Mouse (Mus musculus) spleen, adult 12 weeks (tissue): Measurements from ENCODE around the gene Gpr25.
A peak's percentile ranks its signal among the peaks of the same experiment; 100 is the strongest.

Source experiments
- DNase-seq: peaks from one replicate; pipeline ENCODE4 v3.0.0; 2022; ENCODE audit warnings: low spot score

Gpr25 gene

GRCm38 (mm10) chr1:136260635-136261238 lies at the start of gene Gpr25:
Gene Gpr25 (minus strand): TSS chr1:136260873.
- no peak for DNase-seq

GRCm38 (mm10) chr1:136309193-136309592 lies 48.5 kb upstream of the Gpr25 start:
- no peak for DNase-seq

GRCm38 (mm10) chr1:136306424-136306823 lies 45.8 kb upstream of the Gpr25 start:
- no peak for DNase-seq

- no peak for DNase-seq
Measured at GRCm38 (mm10) chr1:136293961-136294360, 33.3 kb upstream of the Gpr25 start.

- no peak for DNase-seq
Measured at GRCm38 (mm10) chr1:136289803-136290202, 29.1 kb upstream of the Gpr25 start.

GRCm38 (mm10) chr1:136277366-136277765 lies 16.7 kb upstream of the Gpr25 start:
- no peak for DNase-seq

GRCm38 (mm10) chr1:136268224-136268623 lies 7.6 kb upstream of the Gpr25 start:
- DNase-seq: no peak

DNA sequence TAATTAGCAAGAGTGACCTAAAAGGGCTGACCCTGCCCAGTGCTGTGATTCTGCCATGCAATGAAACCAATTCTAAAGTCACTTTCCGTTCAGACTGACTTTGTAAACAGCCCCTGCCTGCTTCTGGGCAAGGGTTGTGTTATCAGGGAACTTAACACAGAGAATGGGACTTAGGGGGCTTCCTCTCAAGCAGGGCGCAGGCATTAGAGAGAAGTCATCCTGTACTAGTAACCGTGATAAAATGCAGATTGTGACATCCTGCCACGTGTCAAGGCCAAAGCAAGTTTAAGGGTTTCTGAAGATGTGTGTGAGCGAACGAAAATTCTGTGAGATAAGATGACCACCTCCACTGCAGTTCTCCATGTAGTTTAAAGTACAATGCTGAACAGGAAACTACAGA lies 5.5 kb upstream of the Gpr25 start:
- DNase-seq: no peak

GRCm38 (mm10) chr1:136263355-136263754 lies 2.7 kb upstream of the Gpr25 start:
- DNase-seq: no peak

GRCm38 (mm10) chr1:136259893-136260634 lies 609 bp downstream of the Gpr25 start:
- no peak for DNase-seq

DNA sequence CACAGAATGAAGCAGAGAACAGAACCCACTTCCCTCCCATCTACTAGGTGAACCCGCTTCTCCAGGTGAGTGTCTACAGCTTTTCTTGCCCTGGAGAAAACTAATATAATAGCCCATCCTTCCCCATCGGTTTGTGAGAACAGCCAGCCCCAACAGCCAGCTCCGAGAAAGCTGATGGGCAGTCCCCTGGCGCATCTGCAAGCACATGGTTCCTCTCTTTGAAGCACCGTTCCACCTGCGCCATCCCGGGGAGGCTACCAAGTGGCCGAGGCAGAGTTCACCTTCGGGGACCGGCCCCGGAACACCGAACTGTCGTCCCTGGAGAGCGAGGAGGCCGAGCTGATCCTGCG lies 1.2 kb downstream of the Gpr25 start:
- DNase-seq: no peak

DNA sequence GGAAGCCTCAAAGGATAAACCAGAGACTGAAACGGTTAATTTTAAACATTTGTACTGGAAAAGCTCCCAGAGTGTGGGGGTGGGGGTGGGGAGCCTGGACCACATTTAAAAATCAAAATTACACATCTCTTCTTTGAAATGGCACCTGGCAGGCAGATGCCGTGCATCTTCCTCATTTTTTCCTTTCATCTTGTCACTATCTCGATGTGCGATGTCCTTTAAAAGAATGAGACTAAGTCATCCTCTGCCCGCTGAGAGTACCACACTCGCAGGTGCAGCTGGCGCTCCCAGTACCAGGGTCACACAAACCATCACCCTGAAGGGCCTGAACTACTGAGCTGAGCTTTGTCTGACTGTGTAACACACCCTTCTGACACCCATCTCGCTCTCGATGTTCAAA lies 2.2 kb downstream of the Gpr25 start:
- DNase-seq: no peak

DNA sequence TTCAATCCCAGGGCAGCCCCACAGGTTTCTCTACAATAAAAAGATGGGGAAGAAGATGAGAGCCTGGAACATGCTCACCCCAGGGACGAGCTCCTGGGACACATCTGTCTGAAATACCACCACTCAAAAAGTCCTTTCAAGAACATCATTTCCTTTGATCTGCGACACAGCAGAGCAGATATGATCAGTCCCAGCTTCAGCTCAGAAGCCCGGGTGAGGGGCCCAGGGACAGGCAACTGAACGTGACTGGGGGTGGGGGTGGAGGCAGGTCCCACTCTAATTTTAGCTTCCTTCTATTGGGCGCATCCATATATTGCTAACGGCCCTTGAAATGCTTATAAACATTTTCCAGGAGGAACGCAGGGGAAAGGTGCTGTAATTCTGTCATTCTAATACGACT lies 5.0 kb downstream of the Gpr25 start:
- DNase-seq: no peak

GRCm38 (mm10) chr1:136255174-136255573 lies 5.5 kb downstream of the Gpr25 start:
- no peak for DNase-seq

DNA sequence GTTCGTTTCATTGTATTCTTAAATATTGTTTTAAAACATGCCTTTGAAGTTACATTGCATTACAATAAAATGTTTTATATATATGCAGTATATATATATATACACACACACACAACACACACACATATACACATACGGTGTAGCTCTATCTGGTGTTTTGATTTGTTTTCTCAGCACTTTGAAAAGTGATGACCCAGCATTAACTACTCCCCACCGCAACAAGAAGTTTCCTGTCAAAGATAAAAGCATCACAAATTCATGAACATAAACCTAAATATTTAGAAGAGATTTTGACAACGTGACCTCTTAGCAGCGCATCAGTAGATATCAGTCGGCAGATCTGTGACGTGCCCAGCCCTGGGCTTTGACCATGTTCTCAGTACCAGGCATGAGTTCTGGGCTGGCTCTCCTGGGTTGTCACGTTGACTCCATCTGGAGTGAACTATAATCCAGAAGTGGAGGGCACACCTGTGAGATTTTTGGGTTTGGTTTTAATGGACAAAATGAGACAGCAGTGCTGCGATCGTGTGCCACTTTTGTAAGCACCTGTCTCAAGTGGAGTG lies 6.1 kb downstream of the Gpr25 start:
- no peak for DNase-seq

- no peak for DNase-seq
Measured at GRCm38 (mm10) chr1:136253472-136253871, 7.2 kb downstream of the Gpr25 start.

DNA sequence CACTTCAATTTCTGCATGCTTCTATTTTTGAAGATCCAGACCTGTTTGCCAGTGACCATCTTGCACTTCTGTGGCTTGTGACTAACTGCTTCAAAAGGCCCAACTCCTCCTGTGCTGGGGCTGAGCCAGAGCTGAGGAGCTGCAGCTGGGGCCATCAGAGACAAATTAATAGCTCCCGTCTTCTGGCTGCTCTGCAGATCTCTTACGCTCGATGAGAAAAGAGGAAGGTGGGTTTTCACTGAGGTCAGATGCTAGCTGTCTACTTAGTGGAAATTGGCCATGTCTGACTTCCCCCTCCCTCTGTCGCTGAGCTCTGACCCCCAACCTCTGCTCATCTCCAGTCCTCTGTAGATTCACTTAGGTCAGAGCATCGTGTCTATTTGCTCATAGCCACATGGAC lies 11.0 kb downstream of the Gpr25 start:
- no peak for DNase-seq

DNA sequence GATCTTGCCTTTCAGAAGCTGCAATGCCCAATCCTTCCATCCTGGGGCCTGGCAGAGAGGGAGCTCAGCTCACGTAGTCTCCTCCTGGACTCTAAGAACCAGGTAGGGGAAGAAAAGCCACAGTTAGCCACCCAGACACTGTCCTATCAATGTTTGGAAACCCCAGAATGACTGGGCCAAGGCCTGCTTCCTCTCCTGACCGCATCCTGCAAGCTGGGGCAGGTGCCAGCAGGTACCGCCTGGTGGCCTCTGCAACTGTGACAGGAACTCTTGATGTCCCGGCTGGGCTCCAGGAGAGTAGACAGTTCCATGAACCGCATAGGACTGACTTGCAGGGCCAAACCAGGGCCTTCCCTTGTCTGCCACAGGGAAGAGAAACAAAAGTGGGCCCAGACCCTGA lies 13.3 kb downstream of the Gpr25 start:
- no peak for DNase-seq

DNA sequence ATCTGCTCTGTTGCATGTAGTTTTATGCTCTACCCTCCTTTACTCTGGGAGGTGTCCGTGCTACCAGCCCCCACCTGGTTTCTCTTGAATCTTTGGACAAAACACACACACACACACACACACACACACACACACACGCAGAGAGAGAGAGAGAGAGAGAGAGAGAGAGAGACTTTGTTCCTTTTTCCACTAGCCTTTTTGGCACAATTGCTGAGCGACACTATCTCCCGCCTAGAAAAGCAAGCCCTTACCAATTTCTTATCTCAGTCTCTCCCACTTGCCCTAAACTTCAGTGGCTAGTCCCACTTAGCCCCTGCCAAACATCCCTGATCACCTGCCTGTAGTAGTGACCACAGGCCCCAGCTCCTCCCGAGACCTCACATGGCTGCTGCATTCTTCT lies 16.2 kb downstream of the Gpr25 start:
- DNase-seq: no peak

- no peak for DNase-seq
Measured at GRCm38 (mm10) chr1:136241801-136242200, 18.9 kb downstream of the Gpr25 start.

- DNase-seq: no peak
Measured at GRCm38 (mm10) chr1:136238495-136238894, 22.2 kb downstream of the Gpr25 start.

DNA sequence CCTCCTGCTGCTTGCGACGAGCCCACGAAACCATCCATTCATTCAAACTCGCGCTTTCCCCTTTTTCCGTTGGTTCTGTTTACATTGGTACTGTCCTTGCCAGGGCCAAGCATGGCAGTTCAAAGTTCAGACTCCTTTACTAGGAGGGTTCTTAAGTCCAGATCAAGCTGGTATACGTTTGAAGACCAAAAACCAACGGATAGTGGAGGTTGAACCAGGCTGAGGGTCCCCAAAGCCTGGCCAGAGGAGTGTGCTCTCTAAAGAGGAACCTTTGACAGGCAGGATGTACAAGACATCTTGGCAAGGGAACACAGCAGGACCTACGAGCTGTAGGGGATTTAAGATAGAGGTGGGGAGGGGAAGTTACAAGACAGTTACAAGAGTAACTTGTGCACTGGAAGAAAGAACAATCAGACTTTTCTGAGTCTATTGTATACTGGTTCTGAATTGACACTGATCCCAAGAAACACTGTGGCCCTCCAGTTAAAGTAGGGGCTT lies 26.0 kb downstream of the Gpr25 start:
- DNase-seq: no peak

DNA sequence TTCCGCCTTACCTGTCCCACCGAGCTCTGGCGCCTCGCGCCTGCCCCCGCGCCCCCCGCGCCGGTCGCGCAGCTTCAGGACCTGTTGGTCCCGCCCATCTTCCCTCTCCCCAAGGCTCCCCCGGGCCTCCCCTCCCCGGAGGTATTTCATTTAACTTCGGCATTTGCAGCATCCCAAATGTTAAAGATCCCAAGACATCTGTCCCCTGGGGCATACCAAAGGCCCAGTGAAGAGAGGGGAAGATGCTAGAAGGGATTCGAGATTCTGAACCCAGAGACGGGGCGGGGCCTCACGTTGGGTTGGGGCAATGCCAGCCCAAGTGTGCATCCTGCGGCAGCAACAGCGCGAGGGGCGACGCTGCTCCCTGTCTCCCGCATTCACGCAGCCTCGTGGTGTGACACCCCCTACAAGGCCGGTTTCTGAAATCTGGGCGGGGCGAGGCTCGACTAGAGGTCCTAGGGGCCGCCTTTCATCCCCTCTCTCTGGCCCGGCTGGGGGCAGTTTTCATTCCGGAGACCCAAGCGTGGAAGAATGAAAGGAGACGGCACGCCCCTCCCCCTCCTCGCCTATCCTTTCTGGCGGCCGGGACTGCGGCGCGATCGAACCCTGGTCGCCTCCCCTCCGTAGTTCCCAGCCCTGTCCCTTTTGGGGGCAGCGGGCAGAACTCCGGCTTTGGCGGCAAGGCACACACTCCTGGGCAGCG lies 26.6 kb downstream of the Gpr25 start, which contains the start of gene Inava:
Gene Inava (minus strand): TSS at position 373 of the 703 bp plus-strand sequence.
- peak; percentile 11 for DNase-seq
